In genomic region chr9:37106808-37107207, GRCm38 (mm10) we compare ENCODE assay signal across 11 mouse cellular contexts. TPM values are rescaled to one million over a fixed set of nuclear protein-coding genes. Genes with fewer than 3 reads are reported as not detected.
DNase-seq lines count a peak whose midpoint lies in the region; ATAC-seq lines count a peak whose summit lies in the region.
"Had no signal": no experiment of that assay in that cellular context is flagged by ENCODE, and none has a peak within 500 bp of the region (broad histone marks: within the 10 kb centered on the region; RNA-seq: fewer than 3 reads in every experiment).

No protein-coding gene starts in this region.

- H3K9me3 ChIP-seq in intestine, embryonic 16.5 days (ENCODE audit: control insufficient read depth, low read length) = no peaks in the 10 kb centered on the region
- H3K9me3 ChIP-seq: embryonic facial prominence, embryonic 12.5 days; neural tube, embryonic 12.5 days had no signal

- DNase-seq in layer of hippocampus, adult 11-12 months (ENCODE audit: low spot score) = peak; percentile 39
- no peak for DNase-seq in layer of hippocampus, postnatal 25 days (ENCODE audit: extremely low spot score in 1 of 2, low spot score in 1 of 2)
- peak; percentile 28 for DNase-seq in WW6 (ENCODE audit: low read depth, low spot score)
- peak; percentile 65 to 68 for DNase-seq in cerebellum, postnatal 14 days
- peak; percentile 37 to 44 for DNase-seq in kidney, postnatal 25 days
- no peak for DNase-seq in urinary bladder, postnatal 25 days (ENCODE audit: low spot score)
- DNase-seq: spleen, adult 18-20 months had no signal

- no peaks in the 10 kb centered on the region for H3K27me3 ChIP-seq in intestine, embryonic 16.5 days (replicated peaks; ENCODE audit: control insufficient read depth, insufficient read depth, low read length)
- H3K27me3 ChIP-seq: embryonic facial prominence, embryonic 12.5 days; neural tube, embryonic 12.5 days had no signal

- ATAC-seq in intestine, embryonic 16.5 days = no peak

- no peak overlapping the region for H3K27ac ChIP-seq in intestine, embryonic 16.5 days (ENCODE audit: low read length)
- H3K27ac ChIP-seq: embryonic facial prominence, embryonic 12.5 days; neural tube, embryonic 12.5 days had no signal

- H3K9ac ChIP-seq in intestine, embryonic 16.5 days (ENCODE audit: low read depth, low read length) = no peak overlapping the region
- H3K9ac ChIP-seq: embryonic facial prominence, embryonic 12.5 days; hindbrain, embryonic 14.5 days; neural tube, embryonic 12.5 days had no signal

- no peaks in the 10 kb centered on the region for H3K36me3 ChIP-seq in intestine, embryonic 16.5 days (ENCODE audit: control insufficient read depth, insufficient read depth, low read length)
- H3K36me3 ChIP-seq: embryonic facial prominence, embryonic 12.5 days; neural tube, embryonic 12.5 days had no signal

- no peak overlapping the region for H3K4me2 ChIP-seq in intestine, embryonic 16.5 days (ENCODE audit: low read depth, low read length)
- H3K4me2 ChIP-seq: embryonic facial prominence, embryonic 12.5 days; hindbrain, embryonic 14.5 days; neural tube, embryonic 12.5 days had no signal

- 62% methylated on average over 3 of the region's 3 CpGs for WGBS in intestine, embryonic 16.5 days

- no peak overlapping the region for H3K4me3 ChIP-seq in intestine, embryonic 16.5 days (ENCODE audit: low read length)
- H3K4me3 ChIP-seq: embryonic facial prominence, embryonic 12.5 days; neural tube, embryonic 12.5 days had no signal

- H3K4me1 ChIP-seq in intestine, embryonic 16.5 days (ENCODE audit: control insufficient read depth, insufficient read depth, low read length) = 0 out of 2 replicates have a peak, but pooled peaks cover 2% of the 10 kb centered on the region

RNA-seq across cellular contexts. Expression of gene Pknox2, which starts 40.4 kb away (rescaled TPM):
- 10 to 100 TPM; 29.3 to 41.2 TPM for total RNA-seq in layer of hippocampus, postnatal 25 days (2021)
- 7.2 and 8.0 TPM in 2 replicates for polyA plus RNA-seq in intestine, embryonic 16.5 days (2015; fragmentation: Nextera tagmentation; extraction: Ambion mirVana)

Comparison
In these comparisons a context has a peak if more than half of its experiments do, and no peak if none do; other contexts are left out.
1. DNase-seq: peak in layer of hippocampus, adult 11-12 months (single experiment), WW6 (single experiment), cerebellum, postnatal 14 days (2 of 2) and kidney, postnatal 25 days (2 of 2); none in layer of hippocampus, postnatal 25 days (0 of 2) and urinary bladder, postnatal 25 days (single experiment).